Mouse (Mus musculus) ovary, postnatal 10 days (tissue): ENCODE data around the gene Ncbp3.

Experiments
- DNase-seq: peaks from one replicate; pipeline ENCODE4 v3.0.0; 2022; ENCODE audit warnings: low spot score

Ncbp3 gene

DNA sequence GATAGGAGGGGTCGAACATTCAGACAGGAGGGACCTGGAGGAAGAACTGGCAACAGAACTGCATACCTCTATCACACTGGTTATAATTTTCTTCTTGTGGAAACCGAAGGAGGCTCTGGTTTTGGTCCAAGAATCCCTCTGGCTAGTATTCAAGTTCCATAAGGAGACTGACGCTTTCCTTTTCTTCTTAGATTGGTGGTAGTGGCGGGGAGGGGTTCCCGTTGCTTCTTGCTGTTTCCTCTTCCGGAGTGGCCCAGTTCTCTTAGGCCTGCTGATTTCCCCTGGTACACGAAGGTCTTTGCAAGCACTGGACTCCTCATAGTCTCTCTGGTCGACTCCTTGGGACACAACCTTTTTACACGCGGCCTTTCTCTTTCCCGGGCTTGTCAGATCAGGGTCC is 89.5 kb downstream of the Ncbp3 start:
- no peak for DNase-seq

DNA sequence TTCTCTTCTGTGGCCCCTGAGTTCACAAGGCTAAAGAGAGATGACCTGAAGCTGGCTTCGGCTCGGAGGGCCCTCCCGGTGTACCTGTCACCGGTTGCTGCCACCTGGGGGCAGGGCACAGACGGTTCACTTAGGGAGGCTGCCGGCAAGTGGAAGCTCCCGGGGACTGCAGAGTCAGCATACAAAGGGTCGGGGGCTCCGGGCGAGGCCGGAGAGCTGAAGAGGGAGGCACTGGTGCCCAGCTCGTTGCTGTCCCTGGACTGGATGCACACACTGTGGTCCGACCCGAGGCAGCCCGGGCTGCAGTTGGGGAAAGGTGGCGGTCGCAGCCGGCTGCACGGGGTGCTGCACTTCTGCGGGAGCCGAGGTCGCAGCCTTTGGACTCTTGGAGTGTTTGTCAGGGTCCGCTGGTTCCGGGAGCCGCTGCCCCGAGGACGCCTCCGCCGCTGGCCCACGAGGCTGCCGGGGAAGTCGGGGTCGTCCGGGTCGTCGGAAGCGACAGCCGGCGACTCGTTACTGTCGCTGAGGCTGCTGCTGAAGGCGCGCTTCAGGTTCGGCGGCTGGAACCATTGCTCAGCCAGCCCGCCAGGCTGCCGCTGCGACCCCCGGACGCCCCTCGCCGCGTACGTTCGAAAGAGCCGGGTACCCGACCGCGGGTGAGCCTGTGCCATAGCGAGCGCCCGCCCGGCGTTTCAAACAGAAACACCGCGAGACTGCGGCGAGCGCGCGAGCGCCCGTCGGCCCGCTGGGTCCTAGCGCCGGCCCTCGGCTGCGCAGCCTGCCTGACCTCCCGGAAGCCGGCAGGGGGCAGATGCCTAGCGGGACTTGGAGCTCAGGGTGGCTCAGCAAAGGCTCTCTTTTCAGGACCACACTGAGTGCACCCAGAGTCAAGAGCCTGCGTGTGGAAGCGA is 90.3 kb downstream of the Ncbp3 start, which contains the start of gene Haspin:
Gene Haspin (minus strand): TSS at position 704 of the 911 bp plus-strand sequence.
- peak; percentile 81 for DNase-seq
